Mouse (Mus musculus) frontal cortex, postnatal 10 days (tissue): Measurements from ENCODE around the gene Zcwpw1.
"Not testable (repeated sequence)": the region's sequence is repeated elsewhere in the genome, so short reads cannot be mapped to it uniquely, and the experiment has no call there.

Experiments
- DNase-seq, 2 experiments: peaks; one replicate each; pipeline ENCODE4 v3.0.0; 2022; ENCODE audit warnings: low spot score in 2 of 2, mixed read lengths in 1 of 2

Gene Zcwpw1

DNA sequence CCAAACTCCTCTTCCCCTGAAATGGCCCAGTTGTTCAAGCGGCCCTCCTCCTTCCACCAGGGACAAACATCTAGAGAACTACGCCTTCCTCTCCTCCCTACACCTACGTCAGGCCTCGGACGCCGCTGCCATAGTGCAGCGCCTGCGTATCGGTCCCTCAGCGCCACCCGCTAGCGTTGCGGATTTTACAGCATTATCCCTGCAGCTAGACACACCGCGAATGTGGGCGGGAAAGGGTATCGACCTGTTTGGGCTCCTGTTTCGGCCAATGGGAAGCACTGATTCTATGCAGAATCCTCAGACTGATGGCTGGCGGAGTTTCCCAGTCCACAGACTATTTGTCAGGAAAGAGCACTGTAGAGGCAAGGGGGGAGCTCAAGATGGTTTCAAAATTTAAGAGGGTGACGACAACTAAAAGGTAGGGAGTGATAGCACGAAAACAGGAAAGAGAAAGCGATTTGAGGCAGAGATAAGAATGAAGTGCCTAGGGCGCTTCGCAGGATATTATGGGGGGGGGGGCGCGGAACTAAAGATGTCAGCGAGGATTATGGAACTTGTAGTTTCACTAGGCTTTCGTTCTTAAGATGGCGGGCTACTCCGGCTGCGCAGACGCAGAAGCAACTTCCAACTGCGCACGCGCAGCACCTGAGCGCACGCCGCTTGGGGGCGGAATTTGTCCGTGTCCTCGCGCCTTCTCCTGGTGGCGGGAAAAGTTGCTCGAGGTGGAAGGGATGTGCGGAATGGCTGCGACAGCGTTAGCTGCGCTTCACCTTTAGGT is at the start of gene Zcwpw1, which contains the start of gene Mepce:
Zcwpw1 (plus strand) TSS at position 648 of the 778 bp plus-strand sequence.
Mepce (minus strand) TSS at position 505 of the 778 bp plus-strand sequence.
- peak; percentile 92 to 96 for DNase-seq

- DNase-seq, result peak in 1 of 2 experiments; percentile 20
These were observed 49.1 kb upstream of the Zcwpw1 start for GRCm38 (mm10) chr5:137738516-137738915.

GRCm38 (mm10) chr5:137739471-137739870 is 48.1 kb upstream of the Zcwpw1 start:
- peak in 1 of 2 experiments; percentile 15 for DNase-seq

DNA sequence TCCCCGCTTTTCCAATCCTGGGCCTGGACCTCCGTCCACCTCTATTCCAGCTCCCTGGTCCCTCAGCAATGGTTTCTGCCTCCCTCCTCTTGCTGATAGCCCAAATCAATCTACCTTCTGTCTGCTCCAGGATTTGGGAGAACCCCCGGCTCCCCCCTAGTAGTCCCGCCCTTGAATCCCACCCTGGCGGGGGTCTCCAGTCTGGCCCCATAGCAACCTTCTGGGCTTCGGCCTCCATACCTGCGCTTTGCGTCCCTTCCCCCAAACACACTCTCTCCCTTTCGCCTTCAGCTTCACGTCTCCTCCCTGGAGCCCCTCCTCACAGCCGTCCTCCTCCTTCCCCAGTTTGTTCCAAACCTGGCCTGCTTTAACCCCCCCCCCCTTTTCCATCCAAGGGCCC is 47.1 kb upstream of the Zcwpw1 start:
- DNase-seq, result no peak

GRCm38 (mm10) chr5:137741023-137741931 is 46.3 kb upstream of the Zcwpw1 start, which contains the start of gene Nyap1:
Gene Nyap1, minus strand, starts transcription at chr5:137741607.
- peak; percentile 74 to 84 for DNase-seq

DNA sequence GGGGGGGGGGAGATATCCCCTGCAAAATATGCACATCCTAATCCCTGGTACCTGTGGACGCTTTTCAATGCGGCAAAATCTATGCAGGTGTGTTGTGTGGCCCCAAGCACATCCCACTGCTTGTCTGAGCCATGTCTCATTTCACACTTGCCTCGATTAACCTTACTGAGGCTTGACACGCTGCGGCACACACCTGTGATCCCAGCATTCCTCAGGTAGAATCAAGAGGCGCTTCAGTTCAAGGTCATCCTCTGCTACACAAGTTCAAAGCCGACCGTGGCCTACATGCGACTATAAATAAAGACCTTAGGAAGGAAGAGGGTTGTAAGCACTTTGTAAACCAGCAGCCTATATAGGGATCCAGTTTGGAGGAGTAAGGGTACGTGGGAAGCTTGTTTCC is 45.5 kb upstream of the Zcwpw1 start:
- no peak for DNase-seq

DNA sequence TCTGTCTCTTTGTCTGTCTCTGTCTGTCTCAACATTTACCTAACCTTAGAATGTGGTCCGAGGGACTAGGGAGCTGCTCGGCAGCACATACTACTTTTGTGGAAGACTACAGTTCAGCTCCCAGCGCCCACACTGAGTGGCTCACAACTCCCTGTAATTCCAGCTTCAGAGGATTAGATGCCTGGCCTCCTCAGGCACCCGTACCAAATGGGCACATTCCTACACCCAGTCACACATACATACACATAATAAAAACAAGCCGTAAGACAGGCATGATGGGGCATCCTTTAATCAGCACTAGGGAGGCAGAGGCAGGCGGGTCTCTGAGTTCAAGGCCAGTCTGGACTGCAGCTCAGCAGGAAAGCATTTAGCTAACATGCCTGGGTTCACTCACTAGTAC is 44.8 kb upstream of the Zcwpw1 start:
- DNase-seq, result no peak

DNA sequence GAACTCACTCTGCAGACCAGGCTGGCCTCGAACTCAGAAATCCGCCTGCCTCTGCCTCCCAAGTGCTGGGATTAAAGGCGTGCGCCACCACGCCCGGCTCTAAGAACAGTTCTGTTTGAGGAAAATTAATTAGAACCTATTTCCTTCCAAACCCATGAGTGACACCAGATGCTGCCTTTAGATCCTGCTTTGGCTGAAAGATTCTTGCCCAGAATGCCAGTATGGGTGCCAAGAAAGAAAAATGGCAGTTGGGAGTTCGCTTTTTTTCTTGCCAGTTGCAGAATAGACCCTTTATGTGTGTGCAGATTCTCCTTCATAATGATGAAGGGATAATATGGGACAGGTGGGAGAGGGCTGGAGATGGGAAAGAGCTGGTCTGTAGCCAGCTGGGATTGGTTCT is 43.4 kb upstream of the Zcwpw1 start:
- no peak for DNase-seq

DNA sequence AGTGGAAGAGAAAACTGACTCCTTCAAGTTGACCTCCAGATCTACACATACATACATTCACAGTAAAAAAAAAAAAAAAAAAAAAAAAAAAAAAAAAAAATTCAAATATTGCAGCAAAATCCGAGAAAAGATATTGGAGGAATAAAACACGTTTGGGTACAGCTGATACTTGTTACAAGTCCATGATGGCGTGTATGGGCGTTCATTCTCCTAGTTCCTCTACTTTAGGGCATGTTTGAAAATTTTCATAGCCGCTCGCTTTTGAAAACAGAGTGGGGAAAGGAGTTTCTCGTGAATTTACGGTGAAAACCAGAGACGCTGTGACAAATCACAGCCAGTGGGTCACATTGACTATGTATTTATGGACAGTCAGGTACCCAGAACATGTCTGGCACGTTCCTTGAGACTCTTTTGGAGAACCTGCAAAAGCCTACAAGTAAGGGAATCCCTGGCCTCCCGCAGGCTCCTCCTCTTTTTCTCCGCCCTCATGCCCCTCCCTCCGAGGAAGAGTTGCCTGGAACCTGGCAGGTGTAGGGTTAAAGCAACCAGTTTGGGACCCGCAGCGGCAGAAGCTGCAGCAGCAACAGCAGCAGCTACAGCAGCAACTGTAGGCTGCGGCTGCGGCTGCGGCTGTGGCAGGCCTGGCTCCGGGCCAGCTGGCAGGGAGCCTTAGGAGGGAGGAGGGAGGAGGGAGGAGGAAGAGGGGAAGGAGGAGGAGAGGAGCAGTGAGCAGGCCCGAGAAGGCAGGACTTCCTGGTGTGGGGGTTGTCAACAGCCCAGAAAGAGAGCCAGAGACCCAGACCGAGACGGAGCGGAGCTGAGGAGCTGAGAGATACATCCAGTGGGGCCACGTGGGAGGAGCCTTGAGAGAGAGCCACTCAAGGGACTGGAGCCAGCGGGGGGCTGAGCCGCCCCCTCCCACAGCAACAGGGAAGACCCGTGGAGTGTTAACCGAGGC is 42.1 kb upstream of the Zcwpw1 start, which contains the start of gene Tsc22d4:
Tsc22d4 (plus strand) TSS at position 517 of the 958 bp plus-strand sequence.
- DNase-seq, result peak; percentile 86 to 91

DNA sequence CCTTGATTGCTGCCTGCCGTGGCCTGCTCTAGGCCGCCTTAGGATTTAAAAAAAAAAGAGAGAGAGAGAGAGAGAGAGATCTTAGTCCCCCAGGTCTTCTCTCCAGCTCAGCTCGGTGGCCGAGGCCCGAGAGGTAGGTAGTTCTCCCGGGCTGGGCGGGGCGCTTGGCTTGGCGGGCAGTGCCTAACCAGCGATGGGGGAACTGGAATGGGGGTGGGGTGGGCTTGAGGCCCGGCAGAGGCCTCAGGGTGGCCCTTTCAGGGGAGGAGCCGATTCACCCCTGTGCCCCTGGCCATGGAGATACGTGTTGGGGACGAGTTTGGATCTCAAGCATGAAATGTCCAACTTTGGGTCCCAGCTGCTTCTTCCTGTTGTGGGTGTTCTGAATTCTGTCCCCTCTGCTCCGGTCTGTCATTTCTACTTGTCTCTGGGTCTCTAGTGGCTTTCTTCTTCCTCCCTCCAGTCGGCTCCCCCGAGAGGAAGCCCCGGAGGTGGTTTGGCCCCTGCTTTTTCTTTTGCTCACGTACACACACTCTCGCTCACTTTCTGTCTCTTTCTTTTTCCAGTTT is 41.2 kb upstream of the Zcwpw1 start:
- peak; percentile 27 to 52 for DNase-seq

GRCm38 (mm10) chr5:137746851-137747325 is 40.7 kb upstream of the Zcwpw1 start:
- peak in 1 of 2 experiments; percentile 29 for DNase-seq

DNA sequence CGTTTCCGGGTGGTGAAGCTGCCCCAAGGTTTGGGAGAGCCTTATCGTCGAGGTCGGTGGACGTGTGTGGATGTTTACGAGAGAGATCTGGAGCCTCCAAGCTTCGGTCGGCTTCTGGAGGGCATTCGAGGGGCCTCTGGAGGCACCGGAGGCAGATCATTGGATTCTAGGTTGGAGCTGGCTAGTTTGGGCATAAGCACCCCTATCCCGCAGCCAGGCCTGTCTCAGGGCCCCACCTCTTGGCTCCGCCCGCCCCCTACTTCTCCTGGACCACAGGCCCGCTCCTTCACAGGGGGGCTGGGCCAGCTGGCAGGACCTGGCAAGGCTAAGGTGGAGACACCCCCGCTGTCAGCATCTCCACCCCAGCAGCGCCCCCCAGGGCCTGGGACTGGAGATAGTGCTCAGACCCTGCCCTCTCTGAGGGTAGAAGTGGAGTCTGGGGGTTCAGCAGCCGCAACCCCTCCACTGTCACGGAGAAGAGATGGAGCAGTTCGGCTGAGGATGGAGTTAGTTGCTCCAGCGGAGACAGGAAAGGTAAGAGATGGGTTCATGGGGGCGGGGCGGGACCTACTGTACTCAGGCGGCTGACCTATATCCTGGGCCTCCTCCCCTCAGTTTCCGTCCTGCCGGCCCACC is 40.2 kb upstream of the Zcwpw1 start:
- peak; percentile 44 to 52 for DNase-seq

- peak in 1 of 2 experiments; percentile 44 for DNase-seq
These were observed 39.3 kb upstream of the Zcwpw1 start for GRCm38 (mm10) chr5:137748130-137748770.

DNA sequence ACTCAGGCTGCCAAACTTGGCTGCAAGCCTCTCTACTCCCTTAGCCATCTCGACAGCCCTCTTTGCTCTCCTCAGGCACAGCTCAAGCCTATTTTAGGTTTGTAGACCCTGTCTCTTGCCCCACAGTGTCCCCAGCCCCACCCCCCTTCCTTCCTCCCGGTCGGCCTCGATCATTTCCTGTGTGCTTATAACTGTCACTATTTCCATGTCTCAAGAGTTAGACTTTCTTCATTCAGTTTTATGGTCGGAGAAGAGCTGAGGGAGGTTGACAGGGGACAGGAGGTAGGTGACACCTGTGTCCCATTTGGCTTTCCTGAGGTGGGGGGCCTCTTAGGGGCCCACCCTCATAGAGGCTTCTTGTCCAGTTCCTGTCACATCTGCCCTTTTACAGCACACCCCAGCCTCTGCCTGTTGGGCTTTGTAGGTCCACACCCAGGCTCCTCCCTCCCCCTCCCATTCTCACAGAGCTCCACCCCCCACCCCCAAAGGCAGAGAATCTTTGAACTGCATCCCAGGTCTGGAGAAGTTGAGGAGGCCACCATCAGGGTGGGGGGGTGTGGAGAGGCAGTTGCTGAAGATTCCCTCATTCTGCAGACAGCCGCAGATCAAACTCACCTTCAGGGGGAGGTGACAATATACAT is 38.3 kb upstream of the Zcwpw1 start:
- no peak for DNase-seq

DNA sequence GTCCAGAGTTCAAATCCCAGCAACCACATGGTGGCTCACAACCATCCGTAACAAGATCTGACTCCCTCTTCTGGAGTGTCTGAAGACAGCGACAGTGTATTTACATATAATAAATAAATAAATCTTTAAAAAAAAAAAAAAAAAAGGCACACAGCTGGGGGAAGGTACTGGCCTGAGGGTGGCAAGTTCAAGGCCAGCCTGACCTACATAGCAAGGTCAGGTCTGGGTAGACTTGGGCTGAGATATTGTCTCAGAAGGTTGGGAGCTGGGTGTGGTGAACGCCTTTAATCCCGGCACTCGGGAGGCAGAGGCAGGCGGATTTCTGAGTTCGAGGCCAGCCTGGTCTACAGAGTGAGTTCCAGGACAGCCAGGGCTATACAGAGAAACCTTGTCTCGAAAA is 37.4 kb upstream of the Zcwpw1 start:
- not testable (repeated sequence) for DNase-seq

GRCm38 (mm10) chr5:137751221-137751887 is 36.2 kb upstream of the Zcwpw1 start:
- no peak for DNase-seq

GRCm38 (mm10) chr5:137751988-137752387 is 35.6 kb upstream of the Zcwpw1 start:
- DNase-seq, result no peak

- no peak for DNase-seq
These were observed 34.3 kb upstream of the Zcwpw1 start for GRCm38 (mm10) chr5:137753111-137753832.
